Mouse (Mus musculus): ENCODE data around the gene Htr5b. TPM values are rescaled to one million over a fixed set of nuclear protein-coding genes. Genes with fewer than 3 reads are reported as not detected.

The Htr5b gene
- total and polyA plus RNA-seq, 2 experiments = not detected

DNA sequence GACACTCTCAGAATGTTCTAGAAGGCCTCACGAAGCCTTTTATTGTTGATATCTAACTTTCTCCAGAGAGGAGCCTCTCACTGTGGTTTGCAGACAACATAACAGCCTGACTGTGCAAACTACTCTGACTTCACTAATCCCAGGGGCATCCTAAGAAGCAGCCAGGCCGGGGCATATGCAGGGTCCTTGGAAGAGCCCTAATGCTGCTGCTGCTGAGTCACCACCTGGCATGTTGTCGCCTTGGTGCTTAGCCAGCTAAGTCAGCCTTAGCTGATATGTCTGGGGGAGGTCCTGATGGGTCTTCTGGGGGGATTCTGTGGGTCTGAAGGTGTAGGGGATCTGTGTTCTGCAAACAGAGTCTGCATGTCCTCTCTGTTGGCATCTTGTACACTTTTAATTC is 62.0 kb downstream of the Htr5b start:
- no peaks in the 10 kb centered on the region for H3K4me1 ChIP-seq (ENCODE audit: control insufficient read depth, insufficient read depth, low read length)
- WGBS = 91% methylated on average over 3 of the region's 3 CpGs
- no peaks in the 10 kb centered on the region for H3K27me3 ChIP-seq (ENCODE audit: control insufficient read depth, insufficient read depth, low read length)
- H3K27ac ChIP-seq (replicated peaks; ENCODE audit: insufficient read depth, low read depth, low read length) = no peak overlapping the region
- H3K9ac ChIP-seq (ENCODE audit: low read depth, low read length) = no peak overlapping the region
- DNase-seq (ENCODE audit: extremely low read depth, low read depth, low spot score) = no peak
- H3K4me3 ChIP-seq (ENCODE audit: insufficient read depth, low read depth, low read length) = no peak overlapping the region
- TF ChIP-seq POLR2A (IDR thresholded peaks at IDR 0.05; ENCODE audit: extremely low read depth, insufficient read depth, low read length) (no peak), CTCF (IDR thresholded peaks at IDR 0.05; ENCODE audit: low read depth, low read length) (no peak)
- H3K79me2 ChIP-seq (ENCODE audit: control insufficient read depth, insufficient read depth, low read length) = no peaks in the 10 kb centered on the region
- peaks cover 18% of the 10 kb centered on the region for H3K36me3 ChIP-seq (ENCODE audit: control insufficient read depth, insufficient read depth, low read length)

DNA sequence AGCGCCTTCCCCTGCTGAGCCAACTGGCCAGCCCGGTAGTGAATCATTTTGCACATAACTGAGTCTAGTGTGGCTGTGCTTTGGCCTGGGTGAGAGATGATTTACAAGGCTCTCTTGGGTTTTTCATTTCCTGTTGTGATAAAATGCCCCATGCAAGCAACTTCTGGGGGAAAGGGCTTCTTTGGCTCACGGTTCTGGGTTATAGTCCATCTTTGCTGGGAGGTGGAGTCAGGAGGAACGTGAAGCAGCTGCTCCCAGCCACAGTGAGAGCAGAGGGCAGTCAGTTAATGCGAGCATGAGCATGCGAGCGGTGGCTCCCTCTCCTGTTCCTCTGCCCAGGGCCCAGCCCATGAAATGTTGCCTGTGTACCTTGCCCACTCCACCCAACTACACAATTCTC is 64.5 kb downstream of the Htr5b start:
- peaks cover 18% of the 10 kb centered on the region for H3K36me3 ChIP-seq (ENCODE audit: control insufficient read depth, insufficient read depth, low read length)
- no peak for DNase-seq (ENCODE audit: extremely low read depth, low read depth, low spot score)
- H3K27me3 ChIP-seq (ENCODE audit: control insufficient read depth, insufficient read depth, low read length) = no peaks in the 10 kb centered on the region
- H3K79me2 ChIP-seq (ENCODE audit: control insufficient read depth, insufficient read depth, low read length) = no peaks in the 10 kb centered on the region
- H3K4me1 ChIP-seq (ENCODE audit: control insufficient read depth, insufficient read depth, low read length) = no peaks in the 10 kb centered on the region
- no peak overlapping the region for H3K9ac ChIP-seq (ENCODE audit: low read depth, low read length)
- H3K4me3 ChIP-seq (ENCODE audit: insufficient read depth, low read depth, low read length) = no peak overlapping the region
- TF ChIP-seq CTCF (IDR thresholded peaks at IDR 0.05; ENCODE audit: low read depth, low read length) (no peak), POLR2A (IDR thresholded peaks at IDR 0.05; ENCODE audit: extremely low read depth, insufficient read depth, low read length) (no peak)
- 78% methylated on average over 7 of the region's 7 CpGs for WGBS
- no peak overlapping the region for H3K27ac ChIP-seq (replicated peaks; ENCODE audit: insufficient read depth, low read depth, low read length)

DNA sequence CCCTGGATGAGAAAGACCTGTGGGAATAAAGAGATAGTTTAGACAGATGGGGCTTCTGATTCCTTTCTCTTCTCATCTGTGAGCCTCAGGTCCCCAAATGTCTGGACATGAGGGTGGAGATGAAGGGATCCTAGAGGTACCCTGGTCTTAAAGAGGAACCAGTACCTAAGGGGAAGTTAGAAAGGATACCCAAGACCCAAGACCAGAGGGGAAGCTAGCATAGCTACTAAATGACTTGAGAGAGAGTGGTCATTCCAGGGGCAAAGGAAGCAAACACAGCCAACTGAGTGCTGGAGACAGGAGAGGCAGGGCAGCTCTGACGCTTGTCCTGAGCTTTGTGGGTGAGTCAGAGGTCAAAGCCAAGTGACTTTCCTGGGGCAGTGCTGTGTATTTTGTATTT is 65.6 kb downstream of the Htr5b start:
- peaks cover 17% of the 10 kb centered on the region for H3K36me3 ChIP-seq (ENCODE audit: control insufficient read depth, insufficient read depth, low read length)
- peak; percentile 23 for DNase-seq (ENCODE audit: extremely low read depth, low read depth, low spot score)
- no peaks in the 10 kb centered on the region for H3K27me3 ChIP-seq (ENCODE audit: control insufficient read depth, insufficient read depth, low read length)
- H3K27ac ChIP-seq (replicated peaks; ENCODE audit: insufficient read depth, low read depth, low read length) = no peak overlapping the region
- 90% methylated on average over 1 of the region's 1 CpGs for WGBS
- no peaks in the 10 kb centered on the region for H3K79me2 ChIP-seq (ENCODE audit: control insufficient read depth, insufficient read depth, low read length)
- TF ChIP-seq POLR2A (IDR thresholded peaks at IDR 0.05; ENCODE audit: extremely low read depth, insufficient read depth, low read length) = no peak
- no peak for TF ChIP-seq CTCF (IDR thresholded peaks at IDR 0.05; ENCODE audit: low read depth, low read length)
- H3K9ac ChIP-seq (ENCODE audit: low read depth, low read length) = no peak overlapping the region
- no peak overlapping the region for H3K4me3 ChIP-seq (ENCODE audit: insufficient read depth, low read depth, low read length)
- H3K4me1 ChIP-seq (ENCODE audit: control insufficient read depth, insufficient read depth, low read length) = no peaks in the 10 kb centered on the region

- peaks cover 16% of the 10 kb centered on the region for H3K36me3 ChIP-seq (ENCODE audit: control insufficient read depth, insufficient read depth, low read length)
- no peak overlapping the region for H3K27ac ChIP-seq (replicated peaks; ENCODE audit: insufficient read depth, low read depth, low read length)
- no peaks in the 10 kb centered on the region for H3K4me1 ChIP-seq (ENCODE audit: control insufficient read depth, insufficient read depth, low read length)
- WGBS = 86% methylated on average over 7 of the region's 7 CpGs
- DNase-seq (ENCODE audit: extremely low read depth, low read depth, low spot score) = no peak
- no peak overlapping the region for H3K4me3 ChIP-seq (ENCODE audit: insufficient read depth, low read depth, low read length)
- H3K27me3 ChIP-seq (ENCODE audit: control insufficient read depth, insufficient read depth, low read length) = no peaks in the 10 kb centered on the region
- TF ChIP-seq CTCF (IDR thresholded peaks at IDR 0.05; ENCODE audit: low read depth, low read length) (no peak), POLR2A (IDR thresholded peaks at IDR 0.05; ENCODE audit: extremely low read depth, insufficient read depth, low read length) (no peak)
- H3K79me2 ChIP-seq (ENCODE audit: control insufficient read depth, insufficient read depth, low read length) = no peaks in the 10 kb centered on the region
- H3K9ac ChIP-seq (ENCODE audit: low read depth, low read length) = no peak overlapping the region
Measured at GRCm38 (mm10) chr1:121461895-121462294, 66.4 kb downstream of the Htr5b start.

DNA sequence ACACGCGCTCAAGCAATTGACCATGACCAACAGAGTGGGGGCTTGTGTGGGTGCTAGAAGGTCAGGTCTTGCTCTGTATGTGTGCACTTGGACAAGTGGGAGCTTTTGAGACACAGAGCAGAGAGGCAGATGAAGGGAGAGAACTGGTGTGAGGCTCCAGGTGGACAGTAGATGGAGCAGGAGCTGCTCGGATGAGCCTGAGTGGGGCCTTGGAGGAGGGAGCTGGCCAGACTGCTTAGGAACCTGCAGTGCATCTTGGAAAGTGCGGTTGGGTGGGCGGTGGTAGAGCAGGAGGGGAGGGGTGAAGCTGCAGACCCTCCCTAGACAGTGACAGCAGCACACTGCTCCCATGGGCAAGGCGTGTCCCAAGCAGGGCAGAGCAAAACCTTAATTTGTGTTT is 68.2 kb downstream of the Htr5b start:
- TF ChIP-seq POLR2A (IDR thresholded peaks at IDR 0.05; ENCODE audit: extremely low read depth, insufficient read depth, low read length) (no peak), CTCF (IDR thresholded peaks at IDR 0.05; ENCODE audit: low read depth, low read length) (no peak)
- Histone ChIP-seq H3K27ac (replicated peaks; ENCODE audit: insufficient read depth, low read depth, low read length) (no peak overlapping the region), H3K36me3 (ENCODE audit: control insufficient read depth, insufficient read depth, low read length) (peaks cover 19% of the 10 kb centered on the region), H3K27me3 (ENCODE audit: control insufficient read depth, insufficient read depth, low read length) (no peaks in the 10 kb centered on the region), H3K9ac (ENCODE audit: low read depth, low read length) (no peak overlapping the region), H3K4me3 (ENCODE audit: insufficient read depth, low read depth, low read length) (no peak overlapping the region), H3K79me2 (ENCODE audit: control insufficient read depth, insufficient read depth, low read length) (no peaks in the 10 kb centered on the region), H3K4me1 (ENCODE audit: control insufficient read depth, insufficient read depth, low read length) (no peaks in the 10 kb centered on the region)
- 90% methylated on average over 6 of the region's 6 CpGs for WGBS
- no peak for DNase-seq (ENCODE audit: extremely low read depth, low read depth, low spot score)

Other genes with a start within 250 kb of the Htr5b start
- 178 and 228 TPM in 2 replicates for gene Insig2, start 195.9 kb downstream of the Htr5b start, total RNA-seq (2014; rRNA removed)
- gene Insig2, start 195.9 kb downstream of the Htr5b start, polyA plus RNA-seq (2012; rRNA removed) = 166 and 243 TPM in 2 replicates
- 6.9 TPM in 2 replicates for gene Ccdc93, start 97.4 kb downstream of the Htr5b start, total RNA-seq (2014; rRNA removed)
- 3.6 and 4.5 TPM in 2 replicates for gene Ccdc93, start 97.4 kb downstream of the Htr5b start, polyA plus RNA-seq (2012; rRNA removed)
- 11.9 and 13.6 TPM in 2 replicates for gene Ddx18, start 39.5 kb upstream of the Htr5b start, total RNA-seq (2014; rRNA removed)
- 14.5 and 18.2 TPM in 2 replicates for gene Ddx18, start 39.5 kb upstream of the Htr5b start, polyA plus RNA-seq (2012; rRNA removed)

Measured in liver, adult 2 months (tissue).